ENCODE assay signal across 24 mouse cellular contexts in the genomic region with DNA sequence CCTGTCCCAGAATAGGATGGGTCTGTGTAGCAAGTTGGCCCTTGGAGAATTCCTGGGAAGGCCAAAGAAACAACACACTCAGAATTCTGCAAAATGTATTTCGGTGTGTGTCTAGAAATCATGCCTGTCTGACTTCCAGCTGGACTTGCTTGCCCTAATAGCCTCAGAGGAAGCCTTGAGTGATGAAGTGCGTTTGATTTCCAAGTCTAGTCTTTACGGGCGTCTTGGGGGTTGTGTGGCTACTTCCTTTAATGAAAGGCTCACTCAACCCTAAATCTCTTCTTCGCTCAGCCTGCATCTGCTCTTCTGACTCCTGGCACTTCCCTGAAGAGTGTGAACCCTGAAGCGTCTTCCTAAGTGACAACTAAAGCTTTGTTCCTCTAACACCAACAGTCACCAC.
DNase-seq lines count a peak whose midpoint lies in the region; ATAC-seq lines count a peak whose summit lies in the region.
"Had no signal": no experiment of that assay in that cellular context is flagged by ENCODE, and none has a peak within 500 bp of the region (broad histone marks: within the 10 kb centered on the region; RNA-seq: fewer than 3 reads in every experiment).

No protein-coding gene starts in this region.

- peak; percentile 27; the same call in 1 of the 2 replicates for ATAC-seq in neural tube, embryonic 13.5 days (ENCODE audit: low read depth)
- ATAC-seq in limb, embryonic 12.5 days (ENCODE audit: insufficient number of reproducible peaks, insufficient read depth, low FRiP score, low TSS enrichment, low read depth) = no peak
- ATAC-seq: forebrain, embryonic 15.5 days; inflammation-experienced regulatory T-cells, adult 6 months; intestine, postnatal 0 days had no signal

- no peaks in the 10 kb centered on the region for H3K9me3 ChIP-seq in neural tube, embryonic 13.5 days
- H3K9me3 ChIP-seq in limb, embryonic 12.5 days = no peaks in the 10 kb centered on the region
- H3K9me3 ChIP-seq: embryonic facial prominence, embryonic 10.5 days; forebrain, embryonic 15.5 days; heart, embryonic 15.5 days; hindbrain, embryonic 10.5 days; hindbrain, embryonic 15.5 days had no signal

- no peaks in the 10 kb centered on the region for H3K36me3 ChIP-seq in neural tube, embryonic 13.5 days
- H3K36me3 ChIP-seq in limb, embryonic 12.5 days = no peaks in the 10 kb centered on the region
- H3K36me3 ChIP-seq: embryonic facial prominence, embryonic 10.5 days; forebrain, embryonic 15.5 days; heart, embryonic 15.5 days; hindbrain, embryonic 10.5 days; hindbrain, embryonic 15.5 days had no signal

- peaks cover 16% of the 10 kb centered on the region for H3K4me1 ChIP-seq in neural tube, embryonic 13.5 days (replicated peaks)
- peaks cover 22% of the 10 kb centered on the region for H3K4me1 ChIP-seq in limb, embryonic 12.5 days (replicated peaks)
- H3K4me1 ChIP-seq: embryonic facial prominence, embryonic 10.5 days; forebrain, embryonic 15.5 days; heart, embryonic 15.5 days; hindbrain, embryonic 15.5 days had no signal

- no peak overlapping the region for H3K4me3 ChIP-seq in neural tube, embryonic 13.5 days
- H3K4me3 ChIP-seq in limb, embryonic 12.5 days (replicated peaks) = no peak overlapping the region
- H3K4me3 ChIP-seq: embryonic facial prominence, embryonic 10.5 days; forebrain, embryonic 15.5 days; gastrocnemius, adult 2 months; heart, embryonic 15.5 days; hindbrain, embryonic 10.5 days; hindbrain, embryonic 15.5 days had no signal

- DNase-seq in gastrocnemius, postnatal 14 days = peak; percentile 13
- no peak for DNase-seq in gastrocnemius, adult 18-20 months (ENCODE audit: low spot score)
- no peak for DNase-seq in neural tube, embryonic 10.5 days (ENCODE audit: extremely low spot score, low spot score)
- DNase-seq in skeletal muscle tissue, adult 2 months (ENCODE audit: low read depth, low spot score) = peak; percentile 22
- DNase-seq in B cell, adult 2 months = no peak
- DNase-seq in heart, postnatal 36 days = no peak
- DNase-seq: adrenal gland, adult 2 months; adrenal gland, postnatal 25 days; cerebellum, adult 8-10 months; cerebellum, postnatal 14 days; gastrocnemius, adult 2 months; gastrocnemius, postnatal 36 days; heart, adult 18-20 months; heart, postnatal 14 days had no signal

- intact Hi-C loops in gastrocnemius, postnatal 14 days (cut with DNase I; ENCODE audit: low total_unique reads) = no loop called here
- intact Hi-C loops in heart, postnatal 36 days (cut with DNase I) = no loop called here

- 37% methylated on average over 6 of the region's 6 CpGs for WGBS in neural tube, embryonic 13.5 days
- WGBS in limb, embryonic 12.5 days = 23% methylated on average over 6 of the region's 6 CpGs

- H3K4me2 ChIP-seq in neural tube, embryonic 13.5 days = no peak overlapping the region
- no peak overlapping the region for H3K4me2 ChIP-seq in limb, embryonic 12.5 days
- H3K4me2 ChIP-seq: forebrain, embryonic 15.5 days; heart, embryonic 11.5 days; heart, embryonic 15.5 days; hindbrain, embryonic 15.5 days had no signal

- H3K9ac ChIP-seq in neural tube, embryonic 13.5 days = no peak overlapping the region
- no peak overlapping the region for H3K9ac ChIP-seq in limb, embryonic 12.5 days (replicated peaks)
- H3K9ac ChIP-seq: forebrain, embryonic 15.5 days; heart, embryonic 15.5 days; hindbrain, embryonic 15.5 days had no signal

- H3K27me3 ChIP-seq in neural tube, embryonic 13.5 days = no peaks in the 10 kb centered on the region
- H3K27me3 ChIP-seq in limb, embryonic 12.5 days = no peaks in the 10 kb centered on the region; the same call in 1 of the 2 replicates
- H3K27me3 ChIP-seq: forebrain, embryonic 15.5 days; heart, embryonic 15.5 days; hindbrain, embryonic 15.5 days had no signal

- peak overlapping the region; percentile 46; the same call in 1 of the 2 replicates for H3K27ac ChIP-seq in neural tube, embryonic 13.5 days (replicated peaks)
- H3K27ac ChIP-seq in limb, embryonic 12.5 days = peak overlapping the region; percentile 18; the same call in 1 of the 2 replicates
- H3K27ac ChIP-seq: embryonic facial prominence, embryonic 10.5 days; forebrain, embryonic 15.5 days; gastrocnemius, adult 2 months; heart, embryonic 15.5 days; hindbrain, embryonic 10.5 days; hindbrain, embryonic 15.5 days had no signal

Comparison
In these comparisons a context has a peak if more than half of its experiments do, and no peak if none do; other contexts are left out.
1. DNase-seq: peak in gastrocnemius, postnatal 14 days (single experiment) and skeletal muscle tissue, adult 2 months (single experiment); none in gastrocnemius, adult 18-20 months (single experiment), neural tube, embryonic 10.5 days (single experiment), B cell, adult 2 months (0 of 2) and heart, postnatal 36 days (0 of 2).